Mouse (Mus musculus): Measurements from ENCODE around the gene Lyzl4.

DNA sequence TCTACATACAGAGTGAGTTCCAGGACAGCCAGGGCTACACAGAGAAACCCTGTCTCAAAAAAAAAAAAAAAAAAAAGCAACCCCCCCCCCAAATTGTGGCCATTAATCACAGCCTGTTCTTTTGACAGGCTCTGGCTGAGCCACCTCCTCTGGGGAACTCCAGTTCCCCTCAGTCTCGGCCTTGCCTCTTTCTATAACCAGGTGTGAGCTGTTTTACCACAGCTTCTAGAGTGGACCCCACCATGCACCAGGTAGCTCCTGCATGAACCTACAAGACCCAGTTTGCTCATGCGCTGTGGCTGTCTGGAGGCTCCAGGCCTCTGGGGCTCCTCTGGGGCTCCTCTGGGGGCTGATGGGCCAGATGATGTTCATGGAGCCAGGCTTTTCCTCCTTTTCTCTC is 33.7 kb upstream of the Lyzl4 start:
- no peak for TF ChIP-seq POLR2A (IDR thresholded peaks at IDR 0.05; ENCODE audit: low read depth, low read length)
- no peak for TF ChIP-seq CTCF (IDR thresholded peaks at IDR 0.05; ENCODE audit: extremely low read depth, insufficient read length, insufficient replicate concordance, low read depth, low read length)
